Comparison of ENCODE assay signal across 8 mouse cellular contexts in the genomic region with DNA sequence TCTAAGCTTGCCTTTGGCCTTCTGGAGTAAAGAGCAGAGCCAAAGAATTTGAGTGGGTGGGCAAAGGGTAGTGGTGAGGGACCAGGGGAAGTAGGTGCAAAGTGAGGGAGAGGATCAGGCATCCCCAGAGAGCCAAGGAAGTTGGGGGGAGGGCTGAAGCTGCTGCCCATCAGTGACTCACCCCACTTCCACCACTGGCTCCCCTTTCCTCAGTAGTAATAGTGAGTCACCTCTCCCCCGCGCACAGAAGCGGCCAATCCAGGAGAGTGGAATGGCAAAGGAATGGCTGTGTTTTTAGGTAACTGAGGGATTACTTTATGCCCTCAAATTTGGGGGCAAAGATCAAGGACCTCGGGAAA. TPM values are rescaled to one million over a fixed set of nuclear protein-coding genes. Genes with fewer than 3 reads are reported as not detected.
DNase-seq lines count a peak whose midpoint lies in the region; ATAC-seq and TF ChIP-seq lines count a peak whose summit lies in the region.

No protein-coding gene starts in this region.

- H3K27me3 ChIP-seq in ES-Bruce4 (ENCODE audit: control insufficient read depth, insufficient read depth, low read length, poor library complexity, severe bottlenecking): no peaks in the 10 kb centered on the region
- H3K27me3 ChIP-seq in forebrain, embryonic 12.5 days: peaks cover 48% of the 10 kb centered on the region
- peaks cover 13% of the 10 kb centered on the region for H3K27me3 ChIP-seq in limb, embryonic 11.5 days (ENCODE audit: control insufficient read depth, insufficient read depth, low read length)
- peaks cover 32% of the 10 kb centered on the region for H3K27me3 ChIP-seq in neural tube, embryonic 12.5 days (replicated peaks)

- peak; percentile 47 for ATAC-seq in frontal cortex, adult (ENCODE audit: low TSS enrichment)
- peak; percentile 22; the same call in 1 of the 2 replicates for ATAC-seq in forebrain, embryonic 12.5 days (ENCODE audit: low FRiP score)
- no peak for ATAC-seq in limb, embryonic 11.5 days (ENCODE audit: insufficient number of reproducible peaks, low FRiP score, low TSS enrichment, low read depth)
- ATAC-seq in neural tube, embryonic 12.5 days (ENCODE audit: low FRiP score, low read depth): 0 out of 2 replicates have a peak, but pooled peaks have one; percentile 14

- TF ChIP-seq POLR2A in ES-Bruce4 (IDR thresholded peaks at IDR 0.05; ENCODE audit: insufficient read depth, low read length): no peak

- 13% methylated on average over 4 of the region's 4 CpGs for WGBS in forebrain, embryonic 12.5 days
- WGBS in limb, embryonic 11.5 days: 18% methylated on average over 4 of the region's 4 CpGs
- WGBS in neural tube, embryonic 12.5 days: 18% methylated on average over 4 of the region's 4 CpGs

- no peak for TF ChIP-seq EP300 in ES-Bruce4 (IDR thresholded peaks at IDR 0.05; ENCODE audit: insufficient read depth, low read depth, low read length)

- H3K4me3 ChIP-seq in ES-Bruce4 (ENCODE audit: low read depth, low read length): 0 out of 2 replicates have a peak overlapping the region, but pooled peaks have one; percentile 18
- peak overlapping the region; percentile 58 for H3K4me3 ChIP-seq in forebrain, embryonic 12.5 days (replicated peaks)
- H3K4me3 ChIP-seq in limb, embryonic 11.5 days (ENCODE audit: low read depth, low read length): no peak overlapping the region
- peak overlapping the region; percentile 54; the same call in 1 of the 2 replicates for H3K4me3 ChIP-seq in neural tube, embryonic 12.5 days

- DNase-seq in frontal cortex, postnatal 10 days (ENCODE audit: low spot score in 2 of 2): no peak
- DNase-seq in limb, embryonic 11.5 days (ENCODE audit: low spot score): no peak
- DNase-seq in kidney, postnatal 25 days: no peak
- DNase-seq in cerebellum, postnatal 10 days: no peak

- peaks cover 6% of the 10 kb centered on the region for H3K4me1 ChIP-seq in ES-Bruce4 (ENCODE audit: control insufficient read depth, insufficient read depth, low read length)
- H3K4me1 ChIP-seq in forebrain, embryonic 12.5 days: peaks cover 23% of the 10 kb centered on the region
- H3K4me1 ChIP-seq in limb, embryonic 11.5 days (ENCODE audit: control insufficient read depth, insufficient read depth, low read length): peaks cover 27% of the 10 kb centered on the region
- peaks cover 14% of the 10 kb centered on the region for H3K4me1 ChIP-seq in neural tube, embryonic 12.5 days

- no peak overlapping the region for H3K9ac ChIP-seq in ES-Bruce4 (ENCODE audit: low read depth, poor library complexity, severe bottlenecking)
- H3K9ac ChIP-seq in forebrain, embryonic 12.5 days: 0 out of 2 replicates have a peak overlapping the region, but pooled peaks have one; percentile 75
- H3K9ac ChIP-seq in limb, embryonic 11.5 days (ENCODE audit: low read length): peak overlapping the region; percentile 61; the same call in 1 of the 2 replicates
- H3K9ac ChIP-seq in neural tube, embryonic 12.5 days: no peak overlapping the region

- H3K4me2 ChIP-seq in forebrain, embryonic 12.5 days: peak overlapping the region; percentile 97
- H3K4me2 ChIP-seq in limb, embryonic 11.5 days (ENCODE audit: low read depth, severe bottlenecking): peak overlapping the region; percentile 98
- peak overlapping the region; percentile 94 for H3K4me2 ChIP-seq in neural tube, embryonic 12.5 days (replicated peaks)

- no peaks in the 10 kb centered on the region for H3K9me3 ChIP-seq in ES-Bruce4 (replicated peaks; ENCODE audit: control insufficient read depth, insufficient read depth, low read length, poor library complexity, severe bottlenecking)
- H3K9me3 ChIP-seq in forebrain, embryonic 12.5 days: no peaks in the 10 kb centered on the region
- no peaks in the 10 kb centered on the region for H3K9me3 ChIP-seq in limb, embryonic 11.5 days (ENCODE audit: control insufficient read depth, low read length)
- H3K9me3 ChIP-seq in neural tube, embryonic 12.5 days: no peaks in the 10 kb centered on the region

- no peak overlapping the region for H3K27ac ChIP-seq in ES-Bruce4 (ENCODE audit: insufficient read depth, low read length)
- H3K27ac ChIP-seq in forebrain, embryonic 12.5 days: 0 out of 2 replicates have a peak overlapping the region, but pooled peaks have one; percentile 5
- H3K27ac ChIP-seq in limb, embryonic 11.5 days (replicated peaks; ENCODE audit: low read depth, low read length): no peak overlapping the region
- H3K27ac ChIP-seq in neural tube, embryonic 12.5 days: no peak overlapping the region

- TF ChIP-seq CTCF in ES-Bruce4 (IDR thresholded peaks at IDR 0.05; ENCODE audit: low read depth, low read length): no peak

- H3K36me3 ChIP-seq in ES-Bruce4 (ENCODE audit: control insufficient read depth, insufficient read depth, low read length, poor library complexity, severe bottlenecking): no peaks in the 10 kb centered on the region
- H3K36me3 ChIP-seq in forebrain, embryonic 12.5 days (replicated peaks): no peaks in the 10 kb centered on the region
- no peaks in the 10 kb centered on the region for H3K36me3 ChIP-seq in limb, embryonic 11.5 days (ENCODE audit: control insufficient read depth, insufficient read depth, low read length)
- no peaks in the 10 kb centered on the region for H3K36me3 ChIP-seq in neural tube, embryonic 12.5 days

RNA-seq across cellular contexts. Expression of a gene that starts 6.3 kb away (rescaled TPM):
- polyA plus RNA-seq in ES-Bruce4 (2011; ENCODE audit: insufficient read depth, insufficient read length, low read depth, missing spikeins): 30.0 and 37.2 TPM in 2 replicates
- 23.2 and 25.8 TPM in 2 replicates for polyA plus RNA-seq in forebrain, embryonic 12.5 days (2016; fragmentation: Nextera tagmentation; extraction: Ambion mirVana)
- 20.3 and 20.4 TPM in 2 replicates for polyA plus RNA-seq in limb, embryonic 11.5 days (2014; fragmentation: Nextera tagmentation; extraction: Ambion mirVana)
- polyA plus RNA-seq in neural tube, embryonic 12.5 days (2016; fragmentation: Nextera tagmentation; extraction: Ambion mirVana): 27.6 and 27.9 TPM in 2 replicates

RNA-seq across cellular contexts. Expression of a gene that starts 28.7 kb away (rescaled TPM):
- 42.3 and 43.4 TPM in 2 replicates for polyA plus RNA-seq in ES-Bruce4 (2011; ENCODE audit: insufficient read depth, insufficient read length, low read depth, missing spikeins)
- polyA plus RNA-seq in forebrain, embryonic 12.5 days (2016; fragmentation: Nextera tagmentation; extraction: Ambion mirVana): 51.0 and 53.2 TPM in 2 replicates
- polyA plus RNA-seq in limb, embryonic 11.5 days (2014; fragmentation: Nextera tagmentation; extraction: Ambion mirVana): 42.6 and 43.5 TPM in 2 replicates
- 41.9 and 43.3 TPM in 2 replicates for polyA plus RNA-seq in neural tube, embryonic 12.5 days (2016; fragmentation: Nextera tagmentation; extraction: Ambion mirVana)

RNA-seq across cellular contexts. Expression of a gene that starts 42.5 kb away (rescaled TPM):
- polyA plus RNA-seq in ES-Bruce4 (2011; ENCODE audit: insufficient read depth, insufficient read length, low read depth, missing spikeins): 2.3 and 4.0 TPM in 2 replicates
- 15.3 and 16.0 TPM in 2 replicates for polyA plus RNA-seq in forebrain, embryonic 12.5 days (2016; fragmentation: Nextera tagmentation; extraction: Ambion mirVana)
- 5.4 and 5.7 TPM in 2 replicates for polyA plus RNA-seq in limb, embryonic 11.5 days (2014; fragmentation: Nextera tagmentation; extraction: Ambion mirVana)
- polyA plus RNA-seq in neural tube, embryonic 12.5 days (2016; fragmentation: Nextera tagmentation; extraction: Ambion mirVana): 13.6 and 15.3 TPM in 2 replicates

RNA-seq across cellular contexts. Expression of a gene that starts 44.6 kb away (rescaled TPM):
- 33.2 and 35.1 TPM in 2 replicates for polyA plus RNA-seq in ES-Bruce4 (2011; ENCODE audit: insufficient read depth, insufficient read length, low read depth, missing spikeins)
- 0.82 and 1.2 TPM in 2 replicates for polyA plus RNA-seq in forebrain, embryonic 12.5 days (2016; fragmentation: Nextera tagmentation; extraction: Ambion mirVana)
- polyA plus RNA-seq in limb, embryonic 11.5 days (2014; fragmentation: Nextera tagmentation; extraction: Ambion mirVana): 2.4 and 3.1 TPM in 2 replicates
- polyA plus RNA-seq in neural tube, embryonic 12.5 days (2016; fragmentation: Nextera tagmentation; extraction: Ambion mirVana): 0.29 and 0.57 TPM in 2 replicates

RNA-seq across cellular contexts. Expression of a gene that starts 49.4 kb away (rescaled TPM):
- polyA plus RNA-seq in ES-Bruce4 (2011; ENCODE audit: insufficient read depth, insufficient read length, low read depth, missing spikeins): 138 and 151 TPM in 2 replicates
- polyA plus RNA-seq in forebrain, embryonic 12.5 days (2016; fragmentation: Nextera tagmentation; extraction: Ambion mirVana): 137 and 138 TPM in 2 replicates
- 78.9 and 89.3 TPM in 2 replicates for polyA plus RNA-seq in limb, embryonic 11.5 days (2014; fragmentation: Nextera tagmentation; extraction: Ambion mirVana)
- 143 and 145 TPM in 2 replicates for polyA plus RNA-seq in neural tube, embryonic 12.5 days (2016; fragmentation: Nextera tagmentation; extraction: Ambion mirVana)

Comparison
In these comparisons a context has a peak if more than half of its experiments do, and no peak if none do; other contexts are left out.
1. H3K9ac ChIP-seq: peak in forebrain, embryonic 12.5 days (single experiment) and limb, embryonic 11.5 days (single experiment); none in ES-Bruce4 (single experiment) and neural tube, embryonic 12.5 days (single experiment).
2. Peak in every context shown above with its lines, with median percentiles within 50 percentile points of each other: H3K4me2 ChIP-seq.